Mouse (Mus musculus) midbrain, postnatal 0 days (tissue): ENCODE results near the gene Kcnh3. TPM values are rescaled to one million over a fixed set of nuclear protein-coding genes. Genes with fewer than 3 reads are reported as not detected.

Source experiments
- ATAC-seq: fragments of 200-750 bp; cut with Nextera tagmentation; 2 replicates; pipeline ENCODE4 v1.8.0; 2017; ENCODE audit warnings: moderate number of reproducible peaks, mild to moderate bottlenecking, moderate TSS enrichment, moderate library complexity; ENCODE audit not compliant: low FRiP score
- DNase-seq: peaks from one replicate; pipeline ENCODE4 v3.0.0-alpha.2; 2015; ENCODE audit warnings: low spot score
- H3K27ac ChIP-seq: fragments of 300-500 bp; sonication (generic); 2 replicates; pipeline ENCODE4 v1.5.1; 2014; ENCODE audit warnings: low read depth, mild to moderate bottlenecking, low read length, mixed read lengths
- H3K27me3 ChIP-seq: fragments of 300-500 bp; sonication (generic); 2 replicates; pipeline ENCODE4 v1.6.1; 2014; ENCODE audit warnings: low read length, control low read depth, mixed read lengths; ENCODE audit not compliant: insufficient read depth
- H3K36me3 ChIP-seq: fragments of 300-500 bp; sonication (generic); 2 replicates; pipeline ENCODE4 v1.6.1; 2014; ENCODE audit warnings: low read length, control low read depth, mixed read lengths; ENCODE audit not compliant: insufficient read depth
- H3K4me1 ChIP-seq: fragments of 300-500 bp; sonication (generic); 2 replicates; pipeline ENCODE4 v1.6.1; 2014; ENCODE audit warnings: mild to moderate bottlenecking, control low read depth, antibody characterized with exemption, low read length, mixed read lengths; ENCODE audit not compliant: insufficient read depth
- H3K4me2 ChIP-seq: fragments of 300-500 bp; sonication (generic); 2 replicates; pipeline ENCODE4 v1.6.1; 2014; ENCODE audit warnings: low read depth, mild to moderate bottlenecking, low read length, mixed read lengths; ENCODE audit not compliant: poor library complexity, severe bottlenecking
- H3K4me3 ChIP-seq: fragments of 300-500 bp; sonication (generic); 2 replicates; pipeline ENCODE4 v1.5.1; 2014; ENCODE audit warnings: low read depth, mild to moderate bottlenecking, low read length, moderate library complexity
- H3K9ac ChIP-seq: fragments of 300-500 bp; sonication (generic); replicated peaks from 2 replicates; pipeline ENCODE4 v1.6.1; 2014; ENCODE audit warnings: mild to moderate bottlenecking, low read length, moderate library complexity, mixed read lengths; ENCODE audit not compliant: poor library complexity, severe bottlenecking
- H3K9me3 ChIP-seq: fragments of 300-500 bp; sonication (generic); 2 replicates; pipeline ENCODE4 v1.6.1; 2016; ENCODE audit warnings: low read length, control low read depth
- CTCF ChIP-seq: IDR thresholded peaks from 2 replicates; pipeline ENCODE4 v1.5.1; 2016; ENCODE audit warnings: antibody characterized with exemption, mild to moderate bottlenecking
- WGBS: fragments of 180-500 bp; shearing (Covaris S2); extraction: QIAGEN DNeasy Blood & Tissue Kit; methylation state at CpG from one replicate; pipeline ENCODE4 v1.1.7; 2014; 5-methylcytosine and 5-hydroxymethylcytosine counted together
- polyA plus RNA-seq: library from polyadenylated mRNA; unstranded; fragments of >200 nt; fragmentation: Nextera tagmentation; extraction: Ambion mirVana; gene quantifications from 2 replicates; pipeline ENCODE4 v1.2.1, GENCODE M21; 2015
- total RNA-seq: library from RNA; depleted of rRNA; stranded (reverse); fragments of >200 nt; gene quantifications from 2 replicates; pipeline ENCODE4 v1.2.3, GENCODE M21; 2014; rRNA removed

Gene Kcnh3
- total RNA-seq (1.6 and 3.6 TPM in 2 replicates), polyA plus RNA-seq (0.60 and 0.67 TPM in 2 replicates)

GRCm38 (mm10) chr15:99224208-99224911 is at the start of gene Kcnh3:
Kcnh3 (plus strand) TSS chr15:99224861.
- Histone ChIP-seq H3K27ac (no peak within 1 kb of the TSS), H3K27me3 (peaks cover 80% of the 10 kb centered on the region), H3K9ac (0 out of 2 replicates have a peak within 1 kb of the TSS, but pooled peaks have one; percentile 42), H3K36me3 (no peaks in the 10 kb centered on the region), H3K4me2 (peak within 1 kb of the TSS; percentile 57), H3K4me1 (peaks cover 12% of the 10 kb centered on the region), H3K9me3 (no peaks in the 10 kb centered on the region), H3K4me3 (peak within 1 kb of the TSS; percentile 38)
- 0 out of 2 replicates have a peak, but pooled peaks have one; percentile 14 for TF ChIP-seq CTCF
- ATAC-seq = no peak
- DNase-seq = peak; percentile 25
- WGBS = under 1% methylated on average over 46 of the region's 66 CpGs

- DNase-seq (no peak), ATAC-seq (no peak)
- Histone ChIP-seq H3K9me3 (no peaks in the 10 kb centered on the region), H3K27ac (no peak overlapping the region), H3K36me3 (peaks cover 22% of the 10 kb centered on the region), H3K4me3 (no peak overlapping the region), H3K9ac (no peak overlapping the region), H3K4me2 (no peak overlapping the region), H3K4me1 (no peaks in the 10 kb centered on the region), H3K27me3 (no peaks in the 10 kb centered on the region)
- peak; percentile 25; the same call in 1 of the 2 replicates for TF ChIP-seq CTCF
- WGBS = 97% methylated on average over 1 of the region's 2 CpGs
These were observed 45.0 kb upstream of the Kcnh3 start for GRCm38 (mm10) chr15:99179639-99180038.

GRCm38 (mm10) chr15:99184217-99184914 is 40.3 kb upstream of the Kcnh3 start:
- Histone ChIP-seq H3K4me3 (no peak overlapping the region), H3K27ac (no peak overlapping the region), H3K27me3 (no peaks in the 10 kb centered on the region), H3K9me3 (no peaks in the 10 kb centered on the region), H3K36me3 (peaks cover 27% of the 10 kb centered on the region), H3K4me2 (no peak overlapping the region), H3K4me1 (no peaks in the 10 kb centered on the region), H3K9ac (no peak overlapping the region)
- WGBS = 91% methylated on average over 9 of the region's 9 CpGs
- DNase-seq (no peak), ATAC-seq (no peak)
- no peak for TF ChIP-seq CTCF

- Histone ChIP-seq H3K4me2 (no peak overlapping the region), H3K4me3 (no peak overlapping the region), H3K27me3 (no peaks in the 10 kb centered on the region), H3K9ac (no peak overlapping the region), H3K4me1 (no peaks in the 10 kb centered on the region), H3K9me3 (no peaks in the 10 kb centered on the region), H3K27ac (0 out of 2 replicates have a peak overlapping the region, but pooled peaks have one; percentile 18), H3K36me3 (peaks cover 8% of the 10 kb centered on the region; the same call in 1 of the 2 replicates)
- no peak for TF ChIP-seq CTCF
- no peak for DNase-seq
- WGBS = 71% methylated on average over 10 of the region's 10 CpGs
- no peak for ATAC-seq
These were observed 30.3 kb upstream of the Kcnh3 start for GRCm38 (mm10) chr15:99194358-99194757.

- H3K4me3 ChIP-seq = no peak overlapping the region
- no peak overlapping the region for H3K9ac ChIP-seq
- H3K4me2 ChIP-seq = no peak overlapping the region
- peaks cover 14% of the 10 kb centered on the region for H3K36me3 ChIP-seq
- no peaks in the 10 kb centered on the region for H3K4me1 ChIP-seq
- no peaks in the 10 kb centered on the region for H3K9me3 ChIP-seq
- H3K27ac ChIP-seq = no peak overlapping the region
- ATAC-seq (no peak), DNase-seq (peak; percentile 56)
- H3K27me3 ChIP-seq = no peaks in the 10 kb centered on the region
- TF ChIP-seq CTCF = no peak
- WGBS = 52% methylated on average over 6 of the region's 6 CpGs
These were observed 29.6 kb upstream of the Kcnh3 start for GRCm38 (mm10) chr15:99195043-99195442.

GRCm38 (mm10) chr15:99198761-99199160 is 25.9 kb upstream of the Kcnh3 start:
- ATAC-seq (no peak), DNase-seq (peak; percentile 68)
- no peaks in the 10 kb centered on the region for H3K9me3 ChIP-seq
- TF ChIP-seq CTCF = peak; percentile 79
- H3K27ac ChIP-seq = no peak overlapping the region
- H3K4me3 ChIP-seq = no peak overlapping the region
- H3K4me1 ChIP-seq = no peaks in the 10 kb centered on the region
- H3K27me3 ChIP-seq = no peaks in the 10 kb centered on the region
- H3K4me2 ChIP-seq = no peak overlapping the region
- no peak overlapping the region for H3K9ac ChIP-seq
- H3K36me3 ChIP-seq = peaks cover 16% of the 10 kb centered on the region; the same call in 1 of the 2 replicates
